Mouse (Mus musculus): ENCODE data around the gene Cyp2s1.

Cyp2s1 gene

GRCm38 (mm10) chr7:25781321-25781936, 35.3 kb downstream of the Cyp2s1 start:
- peak; percentile 44 for DNase-seq (ENCODE audit: low spot score)

DNA sequence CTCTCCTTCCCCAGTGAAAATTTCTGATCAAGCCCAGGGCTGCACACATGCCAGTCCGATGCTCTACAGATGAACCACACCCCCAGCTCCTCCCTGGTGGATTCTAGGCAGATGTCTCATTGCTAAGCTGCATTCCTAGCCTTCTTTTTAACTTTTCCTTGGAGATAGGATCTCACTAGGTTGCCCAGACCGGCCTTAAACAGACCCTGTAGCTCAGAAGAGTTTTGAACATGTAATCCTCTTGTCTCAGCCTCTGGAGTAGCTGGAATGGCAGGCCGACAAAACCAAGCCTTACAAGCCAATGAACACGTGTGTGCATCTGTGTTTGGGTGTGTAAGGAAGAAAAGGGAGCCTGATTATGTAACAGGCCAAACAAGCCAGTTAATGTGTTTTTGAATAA, 36.0 kb downstream of the Cyp2s1 start:
- peak; percentile 43 for DNase-seq (ENCODE audit: low spot score)

DNA sequence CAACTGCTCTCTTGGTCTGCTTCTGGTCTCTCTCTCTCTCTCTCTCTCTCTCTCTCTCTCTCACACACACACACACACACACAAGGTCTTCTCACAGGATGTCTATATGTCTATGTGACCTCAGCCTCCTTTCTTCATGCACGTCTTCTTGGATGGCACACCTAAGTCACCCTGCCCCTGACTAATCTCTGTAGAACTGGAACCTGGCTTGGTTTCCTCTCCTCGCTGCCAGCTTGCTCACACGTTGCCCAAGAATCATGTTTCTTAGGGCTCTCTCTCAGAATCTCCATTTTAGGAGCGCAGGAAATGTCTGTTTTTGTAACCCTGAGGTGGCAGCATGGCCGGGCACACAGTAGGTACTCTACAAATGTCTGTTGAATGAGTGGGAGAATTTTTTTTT, 36.7 kb downstream of the Cyp2s1 start:
- DNase-seq (ENCODE audit: low spot score): no peak

GRCm38 (mm10) chr7:25768229-25768628, 48.5 kb downstream of the Cyp2s1 start:
- DNase-seq (ENCODE audit: low spot score): no peak

DNA sequence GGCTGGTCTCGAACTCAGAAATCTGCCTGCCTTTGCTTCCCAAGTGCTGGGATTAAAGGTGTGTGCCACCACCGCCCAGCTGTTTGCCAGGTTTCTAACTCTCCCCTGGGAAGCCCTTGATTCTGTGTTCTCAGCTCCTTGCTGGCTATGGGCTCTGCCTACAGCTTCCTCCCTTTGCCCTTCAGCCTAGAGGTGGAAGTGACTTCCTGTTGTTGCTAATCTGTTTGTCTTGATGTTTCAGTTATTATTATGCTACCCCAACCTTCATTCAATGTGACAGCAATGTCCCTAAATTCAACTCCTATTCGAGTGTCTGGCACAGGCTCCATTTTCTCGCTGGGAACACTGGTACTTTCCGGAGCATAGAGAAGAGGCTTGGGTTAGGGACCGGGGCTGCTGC, 50.6 kb downstream of the Cyp2s1 start:
- DNase-seq (ENCODE audit: low spot score): no peak

- DNase-seq (ENCODE audit: low spot score): no peak
These were observed 52.5 kb downstream of the Cyp2s1 start for GRCm38 (mm10) chr7:25764221-25764620.

- no peak for DNase-seq (ENCODE audit: low spot score)
These were observed 53.0 kb downstream of the Cyp2s1 start for GRCm38 (mm10) chr7:25763678-25764077.

DNA sequence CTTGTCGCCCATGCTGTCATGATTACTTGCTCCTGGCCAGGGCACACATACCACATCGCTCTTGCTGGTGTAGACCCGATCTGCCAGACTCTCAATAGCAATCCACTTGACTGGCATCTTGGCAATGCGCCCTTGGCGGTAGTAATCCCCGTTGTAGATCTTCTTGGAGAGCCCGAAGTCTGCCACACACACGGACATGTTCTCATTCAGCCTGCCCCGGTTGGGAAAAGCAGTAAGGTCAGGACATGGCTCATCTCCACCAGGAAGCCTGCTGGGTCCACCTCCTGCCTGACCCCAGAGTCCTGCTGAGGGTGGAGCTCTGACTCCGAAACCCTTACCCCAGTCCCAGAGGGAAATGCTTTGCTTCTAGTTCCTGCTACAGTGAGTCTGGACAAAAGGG, 55.4 kb downstream of the Cyp2s1 start:
- DNase-seq (ENCODE audit: low spot score): no peak

GRCm38 (mm10) chr7:25756011-25756410, 60.7 kb downstream of the Cyp2s1 start:
- peak; percentile 94 for DNase-seq (ENCODE audit: low spot score)

DNA sequence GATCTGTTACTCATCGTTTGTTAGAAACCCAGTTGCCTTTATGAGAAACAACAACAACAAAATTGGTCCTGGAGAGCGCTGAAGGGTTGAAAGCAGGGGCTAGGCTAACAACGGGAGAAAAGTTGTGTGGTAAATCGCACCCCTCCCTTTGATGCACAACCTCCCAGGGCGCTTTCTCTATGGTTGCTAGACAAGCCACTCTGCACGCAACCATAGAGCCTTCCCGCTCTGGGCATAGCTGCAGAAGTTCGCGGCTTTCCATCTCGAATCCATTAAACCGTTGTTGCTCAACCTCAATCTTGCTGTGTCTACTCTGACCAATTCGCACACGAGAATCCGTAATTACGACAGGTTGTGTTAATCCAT, 61.3 kb downstream of the Cyp2s1 start:
- peak; percentile 67 for DNase-seq (ENCODE audit: low spot score)

DNA sequence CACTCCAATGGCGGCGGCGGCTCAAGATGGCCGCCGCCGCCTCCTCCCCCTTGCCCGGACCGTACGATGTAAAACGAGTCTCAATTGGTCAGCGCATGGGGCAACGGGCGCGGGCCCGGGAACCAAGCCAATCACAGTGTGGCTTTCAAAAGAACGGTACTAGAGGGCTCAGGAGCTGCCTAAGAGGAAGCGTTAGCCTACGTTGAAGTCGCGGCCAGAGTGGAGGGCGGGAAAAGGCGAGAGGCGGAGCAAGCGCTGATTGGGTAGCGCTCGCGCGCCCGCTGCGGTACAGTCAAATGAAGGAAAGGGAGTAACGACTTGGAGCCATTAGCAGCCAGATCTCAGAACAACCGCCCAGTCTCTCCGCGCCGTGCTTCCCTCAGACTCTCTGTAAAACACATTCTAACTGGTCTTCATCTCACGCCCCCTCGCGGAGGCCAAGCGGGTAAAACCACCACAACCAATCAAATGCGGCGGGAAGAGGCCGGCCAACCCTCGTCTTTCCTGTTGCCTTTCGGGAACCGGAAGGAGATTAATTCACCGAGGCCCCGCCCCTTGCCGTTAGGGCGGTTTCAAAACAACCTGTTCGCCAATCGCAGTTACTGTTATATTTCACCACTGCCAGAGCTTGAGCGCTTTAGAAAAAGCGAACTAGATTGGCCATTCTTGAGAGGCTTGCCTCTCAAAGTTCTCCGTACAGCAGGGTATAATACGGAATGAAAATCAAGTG, 61.8 kb downstream of the Cyp2s1 start, which contains the start of gene Hnrnpul1:
TSS of gene Hnrnpul1 (minus strand) at position 20 of the 730 bp plus-strand sequence.
- peak; percentile 99 for DNase-seq (ENCODE audit: low spot score)

DNA sequence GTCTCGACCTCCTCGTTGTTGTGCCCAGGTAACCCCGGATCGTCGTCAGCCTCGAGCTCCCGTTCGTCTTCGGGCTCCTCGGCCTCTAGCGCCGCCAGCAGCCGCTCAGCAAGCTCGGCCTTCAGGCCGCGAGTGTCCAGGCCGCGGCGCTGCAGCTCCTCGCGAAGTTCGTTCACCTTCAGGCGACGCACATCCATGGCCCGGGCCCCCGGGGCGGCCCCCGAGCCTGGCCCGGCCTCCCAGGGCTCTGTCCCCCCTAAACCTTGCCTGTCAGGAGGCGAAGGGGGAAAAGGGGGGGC, 62.3 kb downstream of the Cyp2s1 start:
- DNase-seq (ENCODE audit: low spot score): no peak

DNA sequence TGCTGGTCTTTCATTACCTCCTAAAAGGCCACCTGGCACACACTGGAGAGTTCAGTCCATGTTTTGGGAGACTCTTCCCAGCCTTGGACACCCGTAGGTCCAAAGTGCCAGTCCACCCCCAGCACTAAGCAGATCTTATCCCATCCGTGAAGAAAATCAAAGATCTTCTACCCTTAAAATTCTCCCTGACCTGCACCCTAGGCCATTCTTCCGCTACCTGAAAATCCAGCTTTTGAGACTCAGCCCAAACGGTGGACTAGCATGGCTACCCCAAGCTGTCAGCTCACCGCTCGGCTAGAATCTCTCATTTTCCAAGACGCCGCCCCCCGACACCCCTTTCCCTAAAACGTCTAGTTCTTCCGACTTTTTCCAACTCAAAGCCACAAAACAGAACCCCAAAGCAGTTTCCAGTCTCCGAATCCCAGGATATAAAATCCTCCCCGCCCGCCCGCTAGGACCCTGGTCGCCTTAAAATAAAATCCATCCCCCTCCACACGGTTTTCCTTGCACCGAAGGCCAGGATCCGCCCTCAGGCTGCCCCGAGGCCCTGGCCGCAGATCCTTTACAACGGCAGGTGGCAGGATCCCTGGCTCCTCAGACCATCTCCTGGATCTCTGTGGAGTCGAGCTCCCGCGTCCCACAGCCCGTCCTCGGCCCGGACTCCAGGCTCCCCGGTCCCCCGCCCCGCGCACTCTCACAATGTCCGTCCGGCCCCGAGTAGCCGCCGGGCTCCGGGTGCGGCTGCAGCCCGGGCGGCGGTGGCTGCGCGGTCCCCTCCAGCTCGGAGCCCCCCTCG, 62.9 kb downstream of the Cyp2s1 start:
- peak; percentile 51 for DNase-seq (ENCODE audit: low spot score)

DNA sequence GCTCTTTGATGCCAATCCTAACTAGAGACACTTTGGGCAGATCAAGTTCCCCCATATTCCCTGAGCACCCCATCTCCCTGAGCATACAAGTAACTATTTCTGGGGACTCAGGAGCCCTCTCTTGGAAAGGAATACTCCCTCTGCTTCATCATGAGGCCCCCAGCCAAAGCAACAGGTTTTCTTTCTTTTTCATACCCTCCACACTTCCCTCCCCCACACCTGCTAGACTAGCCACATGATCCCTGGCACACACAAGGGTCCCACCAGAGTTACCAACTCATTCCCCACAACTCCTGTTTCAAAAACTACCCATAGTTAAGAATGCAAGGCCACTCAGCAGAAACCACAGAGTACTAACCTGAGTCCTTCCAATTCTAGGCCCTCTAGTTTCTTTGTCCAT, 63.6 kb downstream of the Cyp2s1 start:
- DNase-seq (ENCODE audit: low spot score): no peak

All from urinary bladder, postnatal 14 days (tissue).